Mouse (Mus musculus): ENCODE results near the gene Ttc21a. TPM values are rescaled to one million over a fixed set of nuclear protein-coding genes. Genes with fewer than 3 reads are reported as not detected.

Gene Ttc21a
- total and polyA plus RNA-seq, 3 experiments, result 0.01 TPM; not detected in 2

DNA sequence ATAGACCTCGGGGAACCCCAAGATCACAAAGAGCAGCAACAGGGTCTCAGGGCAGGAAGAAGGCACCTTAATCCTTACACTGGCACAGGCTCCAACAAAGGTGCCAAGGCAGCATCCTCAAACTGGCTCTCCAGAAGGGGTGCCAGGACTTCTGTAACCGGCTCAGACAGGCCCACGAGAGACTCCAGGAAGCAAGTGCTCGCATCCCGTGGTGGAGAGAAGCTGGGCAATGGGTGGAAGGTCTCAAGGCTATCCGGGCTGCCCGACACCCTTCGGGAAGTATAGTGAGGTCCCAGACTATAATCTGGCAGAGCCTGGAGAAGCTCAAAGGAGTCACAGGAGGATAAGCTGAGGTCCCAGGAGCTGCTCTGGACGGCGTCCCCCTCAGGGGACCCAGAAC lies 34.8 kb downstream of the Ttc21a start:
- TF ChIP-seq ELF1 (IDR thresholded peaks at IDR 0.05; ENCODE audit: low read depth, low read length) (no peak), CHD1 (IDR thresholded peaks at IDR 0.05; ENCODE audit: low read depth, low read length) (no peak), BHLHE40 (IDR thresholded peaks at IDR 0.05; ENCODE audit: borderline replicate concordance, low read depth, low read length) (no peak), MYB (IDR thresholded peaks at IDR 0.05; ENCODE audit: low read depth, low read length) (no peak), TCF12 (IDR thresholded peaks at IDR 0.05; ENCODE audit: low read depth, low read length) (no peak), RCOR1 (IDR thresholded peaks at IDR 0.05; ENCODE audit: low read depth, low read length) (no peak)
- H3K79me2 ChIP-seq (ENCODE audit: control insufficient read depth, insufficient read depth, low read length, poor library complexity), result no peaks in the 10 kb centered on the region
- H3K36me3 ChIP-seq (ENCODE audit: control insufficient read depth in 1 of 2, insufficient read depth in 2 of 2, low read length in 2 of 2), result peaks cover 6 to 9% of the 10 kb centered on the region in 2 experiments

GRCm38 (mm10) chr9:119972582-119972981 lies 35.2 kb downstream of the Ttc21a start:
- Histone ChIP-seq H3K9ac (ENCODE audit: control insufficient read depth, low read depth, low read length, poor library complexity, severe bottlenecking) (no peak overlapping the region), H3K9me3 (replicated peaks; ENCODE audit: insufficient read depth, low read length) (no peaks in the 10 kb centered on the region), H3K27ac (ENCODE audit: control insufficient read depth, low read depth, low read length) (no peak overlapping the region), H3K27me3 (ENCODE audit: control insufficient read depth in 1 of 2, insufficient read depth in 2 of 2, low read length in 2 of 2) (no peaks in the 10 kb centered on the region), H3K4me3 (ENCODE audit: control insufficient read depth in 1 of 2, insufficient read depth in 1 of 2, low read depth in 2 of 2, low read length in 2 of 2) (no peak overlapping the region), H3K36me3 (ENCODE audit: control insufficient read depth in 1 of 2, insufficient read depth in 2 of 2, low read length in 2 of 2) (peaks cover 6 to 12% of the 10 kb centered on the region in 2 experiments), H3K79me2 (ENCODE audit: control insufficient read depth, insufficient read depth, low read length, poor library complexity) (no peaks in the 10 kb centered on the region), H3K4me1 (ENCODE audit: control insufficient read depth in 1 of 2, insufficient read depth in 2 of 2, low read length in 2 of 2) (peaks cover 7 to 10% of the 10 kb centered on the region in 2 experiments)
- TF ChIP-seq BHLHE40 (IDR thresholded peaks at IDR 0.05; ENCODE audit: borderline replicate concordance, low read depth, low read length), result no peak
- no peak for TF ChIP-seq MYC (IDR thresholded peaks at IDR 0.05; ENCODE audit: low read depth, low read length)
- no peak for TF ChIP-seq E2F4 (IDR thresholded peaks at IDR 0.05; ENCODE audit: borderline replicate concordance, low read depth, low read length)
- TF ChIP-seq MXI1 (IDR thresholded peaks at IDR 0.05; ENCODE audit: low read depth, low read length), result no peak
- no peak for TF ChIP-seq GABPA (IDR thresholded peaks at IDR 0.05; ENCODE audit: low read depth, low read length)
- no peak for TF ChIP-seq MEF2A (IDR thresholded peaks at IDR 0.05; ENCODE audit: extremely low read depth, insufficient replicate concordance, low read depth, low read length, poor library complexity, severe bottlenecking)
- no peak for TF ChIP-seq ZMIZ1 (IDR thresholded peaks at IDR 0.05; ENCODE audit: low read depth, low read length)
- no peak for TF ChIP-seq HCFC1 (IDR thresholded peaks at IDR 0.05; ENCODE audit: low read depth, low read length)
- no peak for TF ChIP-seq CHD2 (IDR thresholded peaks at IDR 0.05; ENCODE audit: low read length)
- no peak for TF ChIP-seq TCF12 (IDR thresholded peaks at IDR 0.05; ENCODE audit: low read depth, low read length)
- TF ChIP-seq NELFE (IDR thresholded peaks at IDR 0.05; ENCODE audit: low read depth, low read length), result no peak
- no peak for TF ChIP-seq POLR2A (IDR thresholded peaks at IDR 0.05; ENCODE audit: control insufficient read depth in 1 of 2, insufficient read depth in 1 of 2, low read depth in 1 of 2, low read length in 2 of 2, poor library complexity in 1 of 2)
- TF ChIP-seq TBP (IDR thresholded peaks at IDR 0.05; ENCODE audit: low read depth, low read length), result no peak
- TF ChIP-seq EP300 (IDR thresholded peaks at IDR 0.05; ENCODE audit: low read depth in 1 of 2, low read length in 2 of 2), result no peak
- no peak for TF ChIP-seq MYB (IDR thresholded peaks at IDR 0.05; ENCODE audit: low read depth, low read length)
- TF ChIP-seq SMC3 (IDR thresholded peaks at IDR 0.05; ENCODE audit: low read depth, low read length), result no peak
- TF ChIP-seq RAD21 (IDR thresholded peaks at IDR 0.05; ENCODE audit: low read depth, low read length), result no peak
- no peak for DNase-seq (ENCODE audit: low read depth, low spot score)

More for the DNA sequence above, 34.8 kb downstream of the Ttc21a start:
- no peak overlapping the region for H3K9ac ChIP-seq (ENCODE audit: control insufficient read depth, low read depth, low read length, poor library complexity, severe bottlenecking)
- no peak for DNase-seq (ENCODE audit: low read depth, low spot score)
- no peaks in the 10 kb centered on the region for H3K9me3 ChIP-seq (replicated peaks; ENCODE audit: insufficient read depth, low read length)
- H3K27me3 ChIP-seq (ENCODE audit: control insufficient read depth in 1 of 2, insufficient read depth in 2 of 2, low read length in 2 of 2), result no peaks in the 10 kb centered on the region
- no peak overlapping the region for H3K4me3 ChIP-seq (ENCODE audit: control insufficient read depth in 1 of 2, insufficient read depth in 1 of 2, low read depth in 2 of 2, low read length in 2 of 2)
- H3K4me1 ChIP-seq (ENCODE audit: control insufficient read depth in 1 of 2, insufficient read depth in 2 of 2, low read length in 2 of 2), result peaks cover 6 to 7% of the 10 kb centered on the region in 2 experiments
- no peak overlapping the region for H3K27ac ChIP-seq (ENCODE audit: control insufficient read depth, low read depth, low read length)
